Mouse (Mus musculus) testis, postnatal 14 days (tissue): ENCODE measurements at regions not wholly inside any gene's neighbourhood (a gene's known extent, or its start where the extent isn't known, plus 50 kb on each side); places are given as distances from the start of the nearest gene placed in this dataset.

ENCODE experiments used
- DNase-seq: peaks from one replicate; pipeline ENCODE4 v3.0.0; 2021; ENCODE audit warnings: low spot score

DNA sequence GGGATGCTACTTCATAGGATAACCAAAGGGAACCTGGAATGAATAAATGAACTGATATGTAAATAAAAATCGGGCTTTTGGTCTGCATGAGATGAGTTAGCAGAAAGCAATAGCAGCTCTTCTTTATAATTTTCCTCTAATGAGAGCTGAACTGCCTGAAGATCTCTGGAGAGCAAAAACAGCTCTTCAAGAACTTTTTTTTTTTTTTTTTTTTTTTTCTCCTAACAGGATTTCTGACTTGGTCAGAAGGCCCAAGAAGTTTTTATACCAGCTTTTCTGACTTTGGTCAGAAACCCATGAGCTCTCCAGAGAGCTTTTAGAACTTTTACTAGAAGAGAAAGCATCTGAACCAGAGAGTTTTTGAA lies 79.6 kb upstream of the Ptprk start:
- no peak for DNase-seq

DNA sequence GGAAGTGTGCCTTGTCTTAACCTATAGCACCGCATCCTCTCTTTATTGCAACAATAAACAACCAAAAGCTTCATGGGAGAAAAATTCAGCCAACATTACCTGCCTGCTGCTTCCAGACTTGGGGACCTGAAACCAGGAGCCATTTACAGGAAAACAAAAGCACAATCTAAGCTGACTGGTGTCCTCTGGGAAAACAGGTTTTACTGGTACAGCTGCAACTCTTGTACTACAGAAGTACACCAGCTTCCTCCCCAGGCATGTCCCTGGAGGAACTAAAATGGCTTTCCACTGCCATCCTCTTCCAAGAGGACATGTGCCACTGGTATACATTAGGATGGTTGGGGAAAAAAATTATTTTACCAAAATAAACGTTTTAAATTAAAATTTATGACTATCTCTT lies 63.9 kb upstream of the Ptprk start:
- DNase-seq = no peak

GRCm38 (mm10) chr10:28012135-28012534 lies 62.5 kb upstream of the Ptprk start:
- DNase-seq = no peak

GRCm38 (mm10) chr10:28013401-28013800 lies 61.2 kb upstream of the Ptprk start:
- DNase-seq = no peak

DNA sequence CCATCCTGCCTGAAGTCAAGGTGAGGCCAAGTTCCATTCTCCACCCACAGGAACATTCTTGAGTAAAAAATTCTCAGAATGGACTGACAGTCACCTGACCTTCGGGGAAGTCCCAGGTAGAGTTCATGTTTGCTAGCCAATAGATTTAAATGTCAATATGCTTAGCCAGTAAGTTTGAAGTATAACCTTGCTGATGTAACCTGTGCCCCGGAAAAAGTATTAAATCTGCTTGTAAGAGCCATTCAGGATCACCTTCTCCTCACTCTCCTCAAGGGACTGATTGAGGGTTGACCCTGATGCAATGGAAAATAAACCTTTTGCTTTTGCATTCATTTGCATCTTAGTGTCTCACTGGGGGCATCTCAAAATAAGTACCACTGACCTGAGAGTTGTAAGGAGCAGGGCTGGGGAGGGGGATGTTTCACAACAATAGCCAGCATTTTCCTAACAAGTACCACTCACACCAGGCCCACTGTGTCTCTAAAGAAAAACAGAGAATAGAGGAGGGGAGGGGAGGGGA lies 60.3 kb upstream of the Ptprk start:
- DNase-seq = no peak
